15 mouse cellular contexts compared by ENCODE assay signal in the genomic region with DNA sequence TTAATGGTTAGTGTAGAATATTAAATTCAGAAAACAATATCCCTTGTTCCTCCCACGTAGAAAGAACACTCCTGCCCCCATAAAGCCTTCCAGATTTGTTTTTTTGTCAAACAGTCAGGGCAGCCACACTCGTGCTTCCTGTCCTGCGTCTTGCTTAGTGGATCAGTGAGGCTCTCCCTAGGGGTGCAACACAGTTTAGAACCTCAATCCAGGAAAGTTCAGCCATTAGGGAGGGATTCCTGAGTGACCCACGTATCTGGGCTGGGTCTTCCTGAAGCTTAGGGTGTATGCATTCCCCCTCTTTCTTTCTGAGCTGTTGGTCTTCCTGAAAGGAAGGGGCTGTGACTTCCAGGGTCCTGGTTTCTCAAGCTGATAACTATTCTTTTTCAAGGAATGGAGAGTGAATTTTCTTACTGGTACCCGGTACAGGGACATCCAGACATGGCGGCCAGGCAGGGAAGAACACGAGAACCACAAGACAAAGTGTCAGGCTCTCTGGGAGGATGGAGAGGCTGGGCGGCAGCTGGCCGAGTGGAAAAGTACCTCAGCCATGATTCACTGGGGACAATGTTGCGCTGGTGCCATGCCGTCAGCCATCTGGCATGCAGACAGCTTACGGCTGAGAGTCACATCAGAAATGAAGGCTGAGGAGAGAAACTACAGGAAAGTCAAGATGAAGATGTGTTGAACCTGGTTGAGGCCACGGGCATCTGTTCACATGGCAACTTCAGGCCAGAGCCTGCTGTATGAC. TPM values are rescaled to one million over a fixed set of nuclear protein-coding genes. Genes with fewer than 3 reads are reported as not detected.
DNase-seq lines count a peak whose midpoint lies in the region; ATAC-seq and TF ChIP-seq lines count a peak whose summit lies in the region.
"Had no signal": no experiment of that assay in that cellular context is flagged by ENCODE, and none has a peak within 500 bp of the region (broad histone marks: within the 10 kb centered on the region; RNA-seq: fewer than 3 reads in every experiment).

No protein-coding gene starts in this region.

- H3K9ac ChIP-seq in hindbrain, embryonic 16.5 days (ENCODE audit: low read depth, low read length), result no peak overlapping the region
- no peak overlapping the region for H3K9ac ChIP-seq in hindbrain, embryonic 13.5 days
- no peak overlapping the region for H3K9ac ChIP-seq in heart, postnatal 0 days (replicated peaks; ENCODE audit: low read depth, low read length)
- H3K9ac ChIP-seq: limb, embryonic 13.5 days had no signal

- no peak for TF ChIP-seq CTCF in heart, postnatal 0 days (IDR thresholded peaks at IDR 0.05; ENCODE audit: low read depth)

- DNase-seq in adrenal gland, adult (ENCODE audit: inconsistent age in 2 of 2, low spot score in 1 of 2), result peak; percentile 80 to 87
- no peak for DNase-seq in adrenal gland, postnatal 4 days (ENCODE audit: low spot score in 2 of 2)
- DNase-seq in adrenal gland, adult 8-10 months, result peak; percentile 59
- DNase-seq in heart, postnatal 0 days (ENCODE audit: low spot score), result no peak
- no peak for DNase-seq in natural killer cell, adult 2 months (ENCODE audit: low spot score in 2 of 2)
- DNase-seq in gastrocnemius, postnatal 4 days (ENCODE audit: low spot score in 2 of 2), result no peak
- DNase-seq: gastrocnemius, postnatal 36 days; kidney, adult 9 months; thymus, postnatal 14 days had no signal

- ATAC-seq in hindbrain, embryonic 16.5 days, result peak; percentile 37; the same call in 1 of the 2 replicates
- no peak for ATAC-seq in hindbrain, embryonic 13.5 days (ENCODE audit: low FRiP score)
- ATAC-seq in heart, postnatal 0 days (ENCODE audit: insufficient read depth, low read depth), result no peak
- ATAC-seq: activated CD4-positive, CD25-positive, alpha-beta regulatory T cell, adult 4 months had no signal

- no peak overlapping the region for H3K4me3 ChIP-seq in hindbrain, embryonic 16.5 days (ENCODE audit: low read length)
- no peak overlapping the region for H3K4me3 ChIP-seq in hindbrain, embryonic 13.5 days
- H3K4me3 ChIP-seq in heart, postnatal 0 days (ENCODE audit: low read depth, low read length), result no peak overlapping the region
- H3K4me3 ChIP-seq: limb, embryonic 13.5 days had no signal

- no peaks in the 10 kb centered on the region for H3K4me1 ChIP-seq in hindbrain, embryonic 16.5 days (ENCODE audit: control insufficient read depth, insufficient read depth, low read depth, low read length)
- no peaks in the 10 kb centered on the region for H3K4me1 ChIP-seq in hindbrain, embryonic 13.5 days (replicated peaks)
- H3K4me1 ChIP-seq in heart, postnatal 0 days (ENCODE audit: control insufficient read depth, insufficient read depth), result no peaks in the 10 kb centered on the region
- H3K4me1 ChIP-seq: limb, embryonic 13.5 days had no signal

- no peaks in the 10 kb centered on the region for H3K36me3 ChIP-seq in hindbrain, embryonic 16.5 days (ENCODE audit: control insufficient read depth, insufficient read depth, low read length)
- no peaks in the 10 kb centered on the region for H3K36me3 ChIP-seq in hindbrain, embryonic 13.5 days
- H3K36me3 ChIP-seq in heart, postnatal 0 days (replicated peaks; ENCODE audit: control insufficient read depth, insufficient read depth, low read length), result no peaks in the 10 kb centered on the region
- H3K36me3 ChIP-seq: G1E; limb, embryonic 13.5 days had no signal

- H3K27me3 ChIP-seq in hindbrain, embryonic 16.5 days (replicated peaks; ENCODE audit: control insufficient read depth, insufficient read depth, low read length), result no peaks in the 10 kb centered on the region
- H3K27me3 ChIP-seq in hindbrain, embryonic 13.5 days, result no peaks in the 10 kb centered on the region
- no peaks in the 10 kb centered on the region for H3K27me3 ChIP-seq in heart, postnatal 0 days (ENCODE audit: control insufficient read depth, insufficient read depth, low read length)
- H3K27me3 ChIP-seq: limb, embryonic 13.5 days had no signal

- H3K9me3 ChIP-seq in hindbrain, embryonic 16.5 days (ENCODE audit: control insufficient read depth, low read length), result no peaks in the 10 kb centered on the region
- H3K9me3 ChIP-seq in hindbrain, embryonic 13.5 days, result no peaks in the 10 kb centered on the region
- no peaks in the 10 kb centered on the region for H3K9me3 ChIP-seq in heart, postnatal 0 days (replicated peaks; ENCODE audit: control insufficient read depth, low read length)
- H3K9me3 ChIP-seq: limb, embryonic 13.5 days had no signal

- no peak overlapping the region for H3K4me2 ChIP-seq in hindbrain, embryonic 16.5 days (ENCODE audit: low read length)
- H3K4me2 ChIP-seq in hindbrain, embryonic 13.5 days, result no peak overlapping the region
- H3K4me2 ChIP-seq in heart, postnatal 0 days (ENCODE audit: low read depth, low read length), result no peak overlapping the region
- H3K4me2 ChIP-seq: limb, embryonic 13.5 days had no signal

- no peak for TF ChIP-seq EP300 in heart, postnatal 0 days (IDR thresholded peaks at IDR 0.05; ENCODE audit: low read depth)

- H3K27ac ChIP-seq in hindbrain, embryonic 16.5 days (ENCODE audit: low read depth, low read length), result no peak overlapping the region
- H3K27ac ChIP-seq in hindbrain, embryonic 13.5 days, result no peak overlapping the region
- H3K27ac ChIP-seq in heart, postnatal 0 days (ENCODE audit: low read depth), result peak overlapping the region; percentile 41; the same call in 1 of the 2 replicates
- H3K27ac ChIP-seq: limb, embryonic 13.5 days had no signal

- 59% methylated on average over 13 of the region's 13 CpGs for WGBS in hindbrain, embryonic 16.5 days
- 66% methylated on average over 13 of the region's 13 CpGs for WGBS in hindbrain, embryonic 13.5 days
- WGBS in heart, postnatal 0 days, result 60% methylated on average over 13 of the region's 13 CpGs

RNA-seq across cellular contexts. Expression of gene Htra1, which starts 12.8 kb away (rescaled TPM):
- total RNA-seq in adrenal gland, postnatal 4 days (2021), result 10 to 100 TPM; 52.9 to 66.2 TPM
- polyA plus RNA-seq in hindbrain, embryonic 16.5 days (2015; fragmentation: Nextera tagmentation; extraction: Ambion mirVana), result 23.1 and 25.9 TPM in 2 replicates
- 11.2 and 15.4 TPM in 2 replicates for polyA plus RNA-seq in hindbrain, embryonic 13.5 days (2015; fragmentation: Nextera tagmentation; extraction: Ambion mirVana)
- 10 to 100 TPM; 33.0 to 88.6 (median 61.0) TPM for total RNA-seq in adrenal gland, adult 8-10 months (2022)
- 79.7 and 97.9 TPM in 2 replicates for total RNA-seq in heart, postnatal 0 days (2014; rRNA removed; ENCODE audit: low replicate concordance)
- 86.1 and 95.2 TPM in 2 replicates for polyA plus RNA-seq in heart, postnatal 0 days (2015; fragmentation: Nextera tagmentation; extraction: Ambion mirVana)
- 10 to 100 TPM; 78.8 to 98.4 TPM for total RNA-seq in gastrocnemius, postnatal 4 days (2021)
- total RNA-seq: G1E; monocyte, adult 5-6 weeks had no signal
- polyA plus RNA-seq: G1E had no signal

RNA-seq across cellular contexts. Expression of gene Plekha1, which starts 57.6 kb away (rescaled TPM):
- 10 to 100 TPM; 39.2 to 41.8 TPM for total RNA-seq in adrenal gland, postnatal 4 days (2021)
- polyA plus RNA-seq in hindbrain, embryonic 16.5 days (2015; fragmentation: Nextera tagmentation; extraction: Ambion mirVana), result 59.0 and 60.4 TPM in 2 replicates
- polyA plus RNA-seq in hindbrain, embryonic 13.5 days (2015; fragmentation: Nextera tagmentation; extraction: Ambion mirVana), result 63.4 and 65.4 TPM in 2 replicates
- total RNA-seq in adrenal gland, adult 8-10 months (2022), result 10 to 100 TPM; 23.5 to 45.4 (median 33.9) TPM
- 60.5 and 67.5 TPM in 2 replicates for total RNA-seq in heart, postnatal 0 days (2014; rRNA removed; ENCODE audit: low replicate concordance)
- polyA plus RNA-seq in heart, postnatal 0 days (2015; fragmentation: Nextera tagmentation; extraction: Ambion mirVana), result 38.0 and 43.6 TPM in 2 replicates
- 10 to 100 TPM; 31.4 to 37.8 TPM for total RNA-seq in gastrocnemius, postnatal 4 days (2021)
- polyA plus RNA-seq: G1E had no signal

Comparison
In these comparisons a context has a peak if more than half of its experiments do, and no peak if none do; other contexts are left out.
1. DNase-seq: peak in adrenal gland, adult (2 of 2) and adrenal gland, adult 8-10 months (single experiment); none in adrenal gland, postnatal 4 days (0 of 2), heart, postnatal 0 days (single experiment), natural killer cell, adult 2 months (0 of 2) and gastrocnemius, postnatal 4 days (0 of 2).